Mouse (Mus musculus): ENCODE data around the gene Ptges.

DNA sequence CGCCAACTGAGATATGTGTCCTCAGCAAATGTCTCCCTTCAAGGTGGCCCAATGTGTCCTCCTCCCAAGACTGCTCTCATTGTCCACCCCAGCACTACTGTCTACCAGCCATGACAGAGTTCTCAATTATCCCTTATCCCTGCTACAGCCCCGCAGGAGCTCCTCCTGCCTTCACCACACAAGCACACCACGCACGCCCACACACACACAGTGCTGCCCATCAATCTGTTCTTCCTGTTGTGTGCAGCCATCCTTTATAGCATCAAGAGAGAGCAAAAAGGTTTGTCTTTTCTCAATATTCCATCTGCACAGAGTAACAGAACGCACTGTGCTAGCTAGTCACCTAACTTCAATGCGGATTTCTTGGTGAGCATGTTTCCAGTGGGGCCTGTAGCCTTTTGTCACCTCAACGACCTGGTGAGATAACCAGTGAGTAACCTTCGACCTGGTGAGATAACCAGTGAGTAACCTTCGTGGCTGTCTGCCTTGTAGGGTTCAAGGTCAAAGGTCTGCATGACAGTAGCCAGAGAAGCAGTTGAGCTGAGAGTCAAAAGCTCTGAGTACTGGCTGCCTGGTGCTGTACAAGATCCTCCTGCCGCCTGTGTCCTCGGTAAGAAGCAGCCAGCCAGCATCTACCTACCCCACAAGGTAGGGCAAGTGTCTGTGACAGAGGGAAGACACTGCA lies 33.0 kb upstream of the Ptges start:
- TF ChIP-seq CTCF (IDR thresholded peaks at IDR 0.05; ENCODE audit: borderline replicate concordance, insufficient read depth, low read length) (no peak), POLR2A (IDR thresholded peaks at IDR 0.05; ENCODE audit: low read depth, low read length) (no peak)
